Mouse (Mus musculus) ES-E14 (cell line): Measurements from ENCODE around the gene Afap1. TPM values are rescaled to one million over a fixed set of nuclear protein-coding genes. Genes with fewer than 3 reads are reported as not detected.

Experiments used
- DNase-seq: peaks from one replicate; pipeline ENCODE4 v3.0.0-alpha.2; 2013; ENCODE audit warnings: low read depth, low spot score
- H3K27ac ChIP-seq: 2 replicates; pipeline ENCODE4 v1.5.1; 2012; ENCODE audit warnings: low read depth, mild to moderate bottlenecking, low read length, moderate library complexity, mixed read lengths; ENCODE audit not compliant: poor library complexity, insufficient read depth, severe bottlenecking
- H3K36me3 ChIP-seq: 2 replicates; pipeline ENCODE4 v1.6.1; 2012; ENCODE audit warnings: mild to moderate bottlenecking, low read length, moderate library complexity, mixed read lengths; ENCODE audit not compliant: control insufficient read depth, poor library complexity, insufficient read depth, severe bottlenecking
- H3K4me1 ChIP-seq, 2 experiments: fragments of 150-350 bp in 1 of 2; sonication (generic) in 1 of 2; 2 replicates each; pipeline ENCODE4 v1.6.1; 2012; ENCODE audit warnings: low read length in 2 of 2, mild to moderate bottlenecking in 1 of 2, mixed read lengths in 1 of 2; ENCODE audit not compliant: control insufficient read depth in 2 of 2, insufficient read depth in 2 of 2, poor library complexity in 1 of 2
- H3K4me3 ChIP-seq, 2 experiments: fragments of 150-350 bp in 1 of 2; sonication (generic) in 1 of 2; 2 replicates each; pipeline ENCODE4 v1.5.1; 2012; ENCODE audit warnings: low read length in 2 of 2, low read depth in 1 of 2, mild to moderate bottlenecking in 1 of 2, mixed read lengths in 1 of 2; ENCODE audit not compliant: insufficient read depth in 1 of 2, poor library complexity in 1 of 2, severe bottlenecking in 1 of 2
- H3K9ac ChIP-seq: 2 replicates; pipeline ENCODE4 v1.6.1; 2012; ENCODE audit warnings: low read depth, mild to moderate bottlenecking, low read length, mixed read lengths; ENCODE audit not compliant: poor library complexity, insufficient read depth, severe bottlenecking
- H3K9me3 ChIP-seq: fragments of 150-350 bp; sonication (generic); 2 replicates; pipeline ENCODE4 v1.6.1; 2012; ENCODE audit warnings: low read depth, mild to moderate bottlenecking, low read length; ENCODE audit not compliant: control insufficient read depth, insufficient read depth
- CHD2 ChIP-seq: IDR thresholded peaks from 2 replicates; pipeline ENCODE4 v1.6.1; 2014; ENCODE audit warnings: mild to moderate bottlenecking, low read depth, low read length, inconsistent platforms
- HCFC1 ChIP-seq: IDR thresholded peaks from 2 replicates; pipeline ENCODE4 v1.6.1; 2012; ENCODE audit warnings: low read length, inconsistent platforms, borderline replicate concordance; ENCODE audit not compliant: insufficient read depth
- MAFK ChIP-seq: IDR thresholded peaks from 2 replicates; pipeline ENCODE4 v1.6.1; 2014; ENCODE audit warnings: mild to moderate bottlenecking, low read depth, low read length, inconsistent platforms; ENCODE audit not compliant: insufficient read depth
- ZC3H11A ChIP-seq: IDR thresholded peaks from 2 replicates; pipeline ENCODE4 v1.6.1; 2012; ENCODE audit warnings: low read depth, mild to moderate bottlenecking, inconsistent platforms, low read length, borderline replicate concordance
- ZNF384 ChIP-seq: IDR thresholded peaks from 2 replicates; pipeline ENCODE4 v1.6.1; 2012; ENCODE audit warnings: low read depth, low read length, inconsistent platforms
- in situ Hi-C, 2 experiments: fragments of 600-800 bp; cut with MboI; formaldehyde crosslinking; loops; one replicate each; pipeline ENCODE4 v1.15.1; 2025; ENCODE audit warnings: low sequenced_read_pairs in 2 of 2, inconsistent platforms in 1 of 2; ENCODE audit not compliant: unreplicated experiment in 2 of 2
- total RNA-seq: library from RNA; depleted of rRNA; stranded (reverse); fragments of 300-350 nt; gene quantifications from 2 replicates; pipeline ENCODE4 v1.2.3, GENCODE M21; 2012

Gene Afap1
- total RNA-seq, 1 experiment, result 13.7 TPM

- Histone ChIP-seq H3K4me3 (no peak overlapping the region), H3K27ac (no peak overlapping the region), H3K9ac (no peak overlapping the region), H3K36me3 (peaks cover 5% of the 10 kb centered on the region; the same call in 1 of the 2 replicates), H3K4me1 (no peaks in the 10 kb centered on the region), H3K9me3 (no peaks in the 10 kb centered on the region)
- DNase-seq, result no peak
- in situ Hi-C loops, result no loop called here
- TF ChIP-seq HCFC1 (no peak), CHD2 (no peak), MAFK (no peak), ZC3H11A (no peak), ZNF384 (no peak)
Observed at GRCm38 (mm10) chr5:35981341-35981740, 88.2 kb downstream of the Afap1 start.

- Histone ChIP-seq H3K4me1 (peaks cover 0 to 3% of the 10 kb centered on the region in 2 experiments; a peak in 1 of 4 replicates), H3K4me3 (no peak overlapping the region), H3K9me3 (no peaks in the 10 kb centered on the region), H3K9ac (no peak overlapping the region), H3K36me3 (peaks cover 4% of the 10 kb centered on the region; the same call in 1 of the 2 replicates), H3K27ac (no peak overlapping the region)
- in situ Hi-C loops, result no loop called here
- no peak for TF ChIP-seq HCFC1
- TF ChIP-seq MAFK, result peak; percentile 77
- TF ChIP-seq ZNF384, result no peak
- TF ChIP-seq CHD2, result no peak
- peak; percentile 84 for TF ChIP-seq ZC3H11A
- peak; percentile 58 for DNase-seq
Observed at GRCm38 (mm10) chr5:35981976-35982375, 88.9 kb downstream of the Afap1 start.

- Histone ChIP-seq H3K9ac (no peak overlapping the region), H3K4me1 (peaks cover 0 to 17% of the 10 kb centered on the region in 2 experiments; a peak in 2 of 4 replicates), H3K4me3 (no peak overlapping the region), H3K27ac (no peak overlapping the region), H3K9me3 (no peaks in the 10 kb centered on the region), H3K36me3 (no peaks in the 10 kb centered on the region)
- in situ Hi-C loops, result no loop called here
- TF ChIP-seq ZNF384, result no peak
- TF ChIP-seq MAFK, result no peak
- no peak for TF ChIP-seq CHD2
- TF ChIP-seq HCFC1, result no peak
- no peak for TF ChIP-seq ZC3H11A
- DNase-seq, result no peak
Observed at GRCm38 (mm10) chr5:35985611-35986010, 92.5 kb downstream of the Afap1 start.

GRCm38 (mm10) chr5:35988085-35988484, 95.0 kb downstream of the Afap1 start:
- no peak overlapping the region for H3K4me3 ChIP-seq
- no peak for DNase-seq
- TF ChIP-seq MAFK (no peak), CHD2 (no peak), ZNF384 (no peak), HCFC1 (no peak), ZC3H11A (no peak)
- no peaks in the 10 kb centered on the region for H3K36me3 ChIP-seq
- no peak overlapping the region for H3K9ac ChIP-seq
- H3K9me3 ChIP-seq, result no peaks in the 10 kb centered on the region
- H3K27ac ChIP-seq, result no peak overlapping the region
- in situ Hi-C loops, result no loop called here
- H3K4me1 ChIP-seq, result peaks cover 0 to 17% of the 10 kb centered on the region in 2 experiments; a peak in 2 of 4 replicates
